Mouse (Mus musculus) cerebellum, adult 9-10 months (tissue): Measurements from ENCODE around the gene Pkhd1.
A peak's percentile ranks its signal among the peaks of the same experiment; 100 is the strongest.
"Not testable (repeated sequence)": the region's sequence is repeated elsewhere in the genome, so short reads cannot be mapped to it uniquely, and the experiment has no call there.

Source experiments
- DNase-seq: peaks from one replicate; pipeline ENCODE4 v3.0.0; 2022

Pkhd1 gene

DNA sequence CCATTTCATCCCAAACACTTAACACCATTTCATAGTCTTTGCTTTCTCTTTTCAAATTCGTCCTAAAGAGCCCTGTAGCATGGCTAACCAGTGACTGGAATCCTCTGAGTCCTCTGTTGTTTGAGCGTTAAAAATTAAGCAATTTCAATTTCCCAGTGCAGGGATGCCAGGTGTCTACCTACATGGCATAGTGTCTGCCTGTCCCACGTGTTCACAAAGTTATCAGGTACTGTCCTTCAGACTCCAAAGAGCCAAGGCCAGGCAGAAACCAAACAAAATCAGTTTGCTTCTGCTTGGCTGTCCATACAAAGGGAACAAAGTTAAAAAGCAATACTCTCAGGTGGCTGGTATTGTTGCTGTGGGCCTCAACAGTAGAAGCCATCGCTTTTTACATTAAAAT is 136.0 kb downstream of the Pkhd1 start:
- DNase-seq = no peak

DNA sequence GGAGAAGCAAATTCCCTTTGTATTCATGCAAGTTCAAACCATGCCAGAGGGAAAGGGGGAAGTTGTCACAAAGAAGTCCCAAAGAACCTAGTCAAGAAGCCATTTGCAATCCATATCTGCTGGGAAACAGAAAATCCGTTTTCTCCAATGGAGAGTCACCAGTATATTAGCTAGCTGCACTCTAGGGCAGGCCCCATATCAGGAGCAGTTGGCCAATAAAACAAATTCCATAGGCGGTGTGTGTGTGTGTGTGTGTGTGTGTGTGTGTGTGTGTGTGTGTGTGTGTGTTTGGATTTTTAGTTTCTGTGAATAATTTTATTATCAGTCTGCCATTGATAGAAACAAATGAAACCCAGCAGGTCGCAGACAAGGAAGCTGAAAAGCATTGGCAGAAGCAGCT is 139.2 kb downstream of the Pkhd1 start:
- no peak for DNase-seq

DNA sequence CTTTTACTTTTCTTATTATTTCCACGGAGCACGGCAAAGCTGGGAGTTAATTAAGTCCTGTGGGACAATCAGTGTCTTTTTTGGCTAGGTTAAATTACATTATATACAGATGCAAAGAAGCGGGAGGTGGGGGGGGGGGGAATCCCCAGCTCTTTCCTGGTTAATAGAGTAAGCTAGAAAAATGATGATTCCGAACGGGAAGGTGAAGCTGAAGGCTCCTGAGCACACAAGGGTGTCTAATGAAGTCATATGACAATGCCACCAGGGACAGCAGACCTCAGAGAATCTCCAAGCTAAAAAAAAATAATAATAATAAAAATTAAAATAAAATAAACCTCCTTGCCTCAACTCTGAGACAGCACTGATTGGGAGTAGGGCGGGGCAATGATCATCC is 139.6 kb downstream of the Pkhd1 start:
- DNase-seq = no peak

DNA sequence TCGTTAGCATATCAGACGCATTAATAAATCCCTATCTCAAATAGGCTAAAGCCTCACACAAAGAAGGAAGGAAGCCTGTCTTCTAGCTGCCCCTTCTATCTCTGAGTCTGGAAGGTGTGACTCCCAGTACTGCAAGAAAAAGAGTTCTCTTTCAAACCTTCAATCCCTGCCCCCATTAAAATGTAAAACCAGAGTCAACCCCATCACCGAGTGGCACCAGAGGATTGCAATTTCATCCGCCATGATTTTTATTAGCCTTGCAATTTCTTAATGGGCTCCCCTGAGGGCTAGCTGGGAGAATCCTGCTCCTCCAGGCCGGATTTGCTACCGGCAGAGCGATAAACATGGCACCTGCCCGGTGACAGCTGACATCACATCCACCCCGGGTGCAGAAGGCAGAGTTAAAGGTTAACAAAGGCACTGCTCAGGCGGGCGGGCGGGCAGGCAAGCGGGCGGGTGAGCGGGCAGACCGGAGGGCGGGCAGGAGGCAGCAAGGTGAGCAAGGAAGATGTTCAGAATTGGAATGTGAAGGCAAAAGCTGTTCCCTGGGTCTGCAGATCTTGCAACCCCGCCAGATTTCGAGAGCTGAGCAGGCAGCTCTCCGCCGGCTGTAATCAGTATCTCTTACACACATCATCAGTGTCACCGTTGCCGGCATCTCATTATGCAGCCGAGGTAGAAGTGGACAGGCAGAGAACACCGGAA is 140.2 kb downstream of the Pkhd1 start:
- peak; percentile 8 for DNase-seq

DNA sequence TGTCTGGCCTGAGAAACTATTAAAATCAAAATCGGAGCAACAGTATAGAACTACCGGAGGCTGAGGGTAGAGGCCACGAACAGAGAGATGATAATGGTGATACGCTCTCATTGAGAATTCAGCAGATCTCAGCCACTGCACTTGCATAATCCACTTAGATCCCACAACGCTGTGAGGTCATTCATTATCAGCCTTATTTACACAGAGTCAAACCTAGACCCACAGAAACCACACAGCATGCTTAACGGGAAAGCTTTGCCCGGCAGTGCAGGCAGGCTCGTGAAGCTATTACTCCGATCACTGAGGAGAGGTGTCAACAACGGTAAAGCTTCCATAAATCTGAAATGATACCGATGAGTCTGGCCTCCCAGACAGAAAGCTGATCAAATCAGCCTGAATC is 147.1 kb downstream of the Pkhd1 start:
- DNase-seq = no peak

DNA sequence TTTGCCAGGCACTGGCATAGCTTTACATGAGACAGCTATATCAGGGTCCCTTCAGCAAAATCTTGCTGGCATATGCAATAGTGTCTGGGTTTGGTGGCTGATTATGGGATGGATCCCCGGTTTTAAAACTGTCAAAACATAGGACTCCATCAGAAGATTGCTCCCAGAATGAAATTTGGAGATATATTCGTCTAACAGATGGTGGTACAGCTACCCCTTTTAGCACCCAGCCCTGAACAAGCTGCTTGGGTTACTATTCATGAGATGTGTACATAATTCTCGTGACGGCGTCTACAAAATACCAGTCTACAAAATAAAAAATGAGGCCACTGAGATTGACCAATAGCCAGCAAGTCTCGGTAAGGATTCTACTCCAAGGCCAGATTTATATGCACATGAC is 147.5 kb downstream of the Pkhd1 start:
- DNase-seq = no peak

DNA sequence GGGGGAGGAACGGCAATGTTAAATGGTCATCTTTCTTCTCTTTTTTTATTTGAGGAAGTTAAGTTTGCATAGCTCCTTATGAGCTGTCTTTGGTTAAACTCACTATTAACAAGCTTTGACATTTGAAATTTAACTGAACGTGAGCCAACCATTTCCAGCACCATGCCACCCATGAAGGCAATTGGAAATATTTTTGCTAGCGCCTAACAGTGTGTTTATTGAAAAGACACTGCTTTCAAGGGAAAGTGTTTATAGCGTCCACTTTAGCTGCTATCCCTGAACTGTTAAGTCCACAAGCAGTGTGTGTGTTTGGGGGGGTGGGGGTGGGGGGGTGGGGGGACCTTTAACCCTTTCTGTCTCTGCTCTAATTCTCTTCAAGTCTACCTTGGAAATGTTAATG is 151.4 kb downstream of the Pkhd1 start:
- no peak for DNase-seq

DNA sequence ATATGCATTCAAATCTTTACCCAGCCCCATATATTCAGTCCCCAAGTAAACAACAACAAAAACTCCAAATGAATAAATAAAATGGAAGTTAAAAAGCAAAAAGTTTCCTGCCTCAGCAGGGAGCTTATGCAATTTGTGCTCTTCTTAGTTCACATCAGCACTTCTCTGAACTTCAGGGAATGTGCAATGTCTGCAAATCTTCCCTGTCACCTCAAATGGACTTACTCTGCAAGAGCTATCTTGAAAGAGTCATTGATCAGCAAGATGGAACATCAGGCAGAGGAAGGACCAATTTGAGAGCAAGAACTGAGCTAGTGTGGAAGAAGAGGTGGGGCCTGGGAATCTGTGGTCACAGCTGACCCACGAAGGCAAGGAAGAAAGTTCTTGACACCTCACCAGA is 163.2 kb downstream of the Pkhd1 start:
- DNase-seq = no peak

DNA sequence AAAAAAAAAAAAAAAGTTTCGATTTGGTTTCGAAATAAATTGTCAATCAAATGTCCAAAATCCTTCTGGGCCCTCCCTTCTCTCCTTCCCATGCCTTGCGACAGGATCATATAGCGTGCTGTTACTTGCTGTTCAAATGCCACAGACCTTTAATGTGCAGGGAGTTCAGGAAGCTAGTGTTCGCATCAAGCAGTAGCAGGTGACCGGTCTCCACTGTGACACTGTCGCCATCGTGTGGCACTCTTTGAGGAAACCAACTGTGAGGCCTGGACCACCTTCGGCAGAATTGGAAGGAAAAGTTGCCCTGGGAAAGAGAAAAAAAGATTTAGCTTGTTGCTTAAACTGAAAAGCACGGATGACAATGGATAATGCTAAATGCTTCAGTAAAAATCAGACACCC is 167.8 kb downstream of the Pkhd1 start:
- peak; percentile 2 for DNase-seq

DNA sequence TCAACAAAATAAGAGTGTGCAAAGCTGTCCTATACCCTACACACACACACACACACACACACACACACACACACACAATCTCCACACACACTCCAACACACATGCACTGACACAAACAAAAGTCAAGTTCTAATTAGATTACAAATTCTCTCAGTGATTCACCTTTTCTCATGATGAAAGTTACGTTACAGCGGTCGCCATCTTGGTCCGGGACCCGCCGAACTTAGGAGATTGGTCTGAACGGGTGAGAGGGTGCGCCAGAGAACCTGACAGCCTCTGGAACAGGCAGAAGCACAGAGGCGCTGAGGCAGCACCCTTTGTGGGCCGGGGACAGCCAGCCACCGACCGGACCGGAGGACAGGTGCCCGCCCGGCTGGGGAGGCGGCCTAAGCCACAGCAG is 185.8 kb downstream of the Pkhd1 start:
- not testable (repeated sequence) for DNase-seq

DNA sequence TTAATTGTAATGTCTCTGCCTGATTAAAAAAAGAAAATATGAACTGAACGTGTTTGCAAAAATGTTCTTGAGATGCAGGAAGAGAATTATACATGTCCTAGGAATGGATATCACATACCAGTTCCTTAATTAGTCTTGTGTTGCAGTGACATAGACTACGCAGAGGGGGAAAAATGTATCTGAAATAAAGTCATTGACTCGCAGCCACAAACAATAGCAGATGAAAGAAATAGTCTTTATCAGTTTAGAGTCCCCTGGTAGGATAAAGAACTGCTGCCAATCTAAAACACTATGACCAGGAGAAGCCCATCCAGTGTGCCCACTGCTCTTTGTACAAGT is 188.8 kb downstream of the Pkhd1 start:
- no peak for DNase-seq

DNA sequence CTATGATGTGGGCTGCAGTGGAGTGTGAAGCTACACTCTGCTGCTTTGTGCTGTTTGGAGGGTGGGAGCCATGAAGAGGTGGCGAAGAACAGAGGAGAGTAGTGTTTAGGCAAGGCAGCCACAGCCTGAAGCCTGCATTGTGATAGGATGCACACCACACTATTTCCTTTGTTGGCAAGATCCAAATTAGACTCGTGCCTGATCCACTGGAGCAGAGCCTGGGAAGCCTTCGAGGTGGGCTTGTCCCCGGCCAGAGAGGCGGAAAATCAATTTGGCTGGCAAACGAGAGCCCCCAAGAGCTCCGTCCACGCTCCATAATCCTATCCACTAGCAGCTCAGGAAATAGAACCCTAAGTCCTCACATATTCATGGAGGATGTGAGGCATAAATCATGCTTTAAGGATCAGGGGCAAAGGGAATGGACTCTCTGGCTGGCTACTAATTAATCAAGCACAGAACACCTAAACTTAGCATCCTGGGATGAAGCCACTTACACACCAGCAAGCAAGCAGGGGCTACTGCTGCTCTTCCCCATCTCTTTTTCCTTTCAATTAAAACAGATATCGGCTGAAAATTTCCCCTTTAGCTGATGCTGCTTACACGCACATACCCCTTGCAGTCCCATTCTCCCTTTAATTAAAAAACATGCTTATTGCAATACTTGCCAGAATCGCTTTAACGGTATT is 189.4 kb downstream of the Pkhd1 start:
- no peak for DNase-seq

DNA sequence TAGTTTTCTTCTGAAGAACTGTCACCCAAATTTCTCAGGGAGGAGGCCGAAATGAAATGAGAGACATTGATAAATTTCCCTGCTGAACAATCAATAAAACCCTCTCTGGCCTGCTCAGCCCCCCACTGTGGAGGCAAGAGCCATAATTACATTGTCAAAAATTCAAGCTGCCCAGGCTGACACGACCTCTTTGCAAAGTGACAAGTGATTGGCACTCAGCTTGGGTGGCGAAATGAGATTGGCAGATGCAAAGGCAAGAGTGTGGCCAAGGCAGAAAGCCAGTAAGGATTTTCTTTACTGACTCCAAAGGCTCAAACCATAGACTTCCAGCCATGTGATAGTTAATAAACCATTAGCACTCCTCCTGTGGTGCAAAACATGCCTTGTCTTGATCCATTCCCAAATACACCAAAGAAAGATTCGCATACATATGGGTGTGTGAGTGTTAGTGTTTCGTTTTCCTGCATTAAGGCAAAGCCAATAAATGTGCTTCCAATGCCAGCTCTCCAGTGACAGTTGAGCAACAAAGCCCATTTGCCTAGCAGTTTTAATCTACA is 208.4 kb downstream of the Pkhd1 start:
- no peak for DNase-seq

DNA sequence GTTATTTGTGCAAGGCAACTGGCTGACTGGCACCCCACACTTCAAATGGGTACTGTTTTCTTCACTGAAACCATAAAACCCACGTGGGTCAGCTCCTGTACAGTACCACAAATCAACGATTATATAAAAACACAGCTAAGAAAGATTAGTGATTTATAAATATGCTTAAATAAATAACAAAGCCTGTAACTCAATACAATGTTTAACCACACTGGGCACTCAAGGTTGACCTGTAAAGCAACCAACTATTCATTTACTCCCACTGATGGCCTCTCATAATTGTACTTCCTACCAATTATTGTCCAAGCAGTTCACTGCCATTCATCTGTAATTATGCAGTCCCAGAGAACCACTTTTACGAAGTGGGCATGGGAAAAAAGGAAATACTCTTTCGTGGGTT is 219.5 kb downstream of the Pkhd1 start:
- no peak for DNase-seq

DNA sequence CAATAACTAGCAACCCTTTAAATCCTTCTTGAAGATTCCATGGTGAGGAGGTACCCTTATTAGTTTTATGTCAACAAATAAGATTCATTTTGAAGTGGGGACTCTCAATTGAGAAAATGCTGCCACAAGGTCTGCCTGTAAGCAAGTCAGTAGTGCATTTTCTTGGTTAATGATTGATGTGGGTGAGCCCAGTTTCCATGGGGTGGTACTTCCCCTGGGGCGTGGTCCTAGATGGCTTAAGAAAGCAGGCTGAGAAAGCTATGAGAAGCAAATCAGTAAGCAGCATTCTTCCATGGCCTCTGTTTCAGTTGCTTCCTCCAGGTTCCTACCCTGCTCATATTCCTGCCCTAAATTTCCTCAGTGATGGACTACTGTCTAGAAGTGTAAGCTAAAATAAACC is 253.4 kb downstream of the Pkhd1 start:
- no peak for DNase-seq

DNA sequence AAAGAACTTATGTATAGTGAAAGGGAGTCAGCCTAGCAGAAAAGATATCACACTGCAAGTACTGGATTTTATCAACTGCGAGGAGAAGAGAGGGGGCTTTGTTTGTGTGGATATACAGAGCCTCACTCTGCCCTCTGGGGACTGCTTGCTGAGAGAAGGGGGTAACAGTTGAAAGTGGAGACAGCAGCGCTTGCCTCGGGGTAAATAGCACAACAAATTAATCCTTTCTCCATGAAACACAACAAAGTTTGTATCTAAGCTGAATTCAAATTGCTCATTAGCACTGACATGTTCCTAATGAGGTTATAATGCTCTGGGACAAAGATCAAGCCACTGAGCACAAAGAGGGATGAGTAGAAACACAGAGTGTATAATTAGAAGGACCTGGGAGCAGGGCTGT is 273.2 kb downstream of the Pkhd1 start:
- DNase-seq = no peak

DNA sequence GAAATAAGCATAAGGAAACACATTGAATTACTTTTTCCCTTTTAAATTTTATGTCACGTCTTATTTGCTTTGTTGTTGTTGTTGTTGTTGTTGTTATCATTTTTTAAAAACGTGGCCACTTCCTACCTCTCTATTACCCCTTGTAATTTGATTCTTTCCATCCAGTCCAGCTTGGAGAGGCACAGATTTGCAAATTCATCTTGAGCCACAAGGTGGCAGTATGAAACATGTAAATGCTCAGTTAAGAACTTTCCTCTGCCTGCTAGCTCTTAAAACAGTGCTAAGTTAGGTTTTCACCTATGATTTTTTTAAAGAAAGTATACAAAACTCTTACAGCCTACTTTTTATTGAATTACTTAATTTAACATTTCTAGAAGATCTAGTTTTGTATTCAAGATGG is 306.4 kb downstream of the Pkhd1 start:
- peak; percentile 44 for DNase-seq

DNA sequence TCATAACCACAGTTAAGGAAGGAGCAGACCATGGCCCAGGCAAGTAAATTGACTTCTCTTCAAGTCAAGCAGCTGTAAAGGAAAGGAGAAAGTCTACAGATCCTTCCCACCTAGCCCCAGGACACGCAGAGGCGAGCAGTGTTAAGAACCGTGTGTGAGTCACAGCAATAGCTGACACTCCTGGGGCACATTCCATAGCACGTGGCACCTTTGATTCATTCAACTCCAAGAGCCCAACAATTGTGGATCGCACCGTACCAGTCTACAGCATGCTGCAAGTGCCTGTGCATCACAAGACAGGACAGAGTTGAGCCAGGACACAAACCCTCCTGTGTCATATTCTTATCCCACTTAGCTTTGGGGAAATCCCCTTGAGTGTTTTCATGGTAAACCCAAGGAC is 306.9 kb downstream of the Pkhd1 start:
- no peak for DNase-seq

DNA sequence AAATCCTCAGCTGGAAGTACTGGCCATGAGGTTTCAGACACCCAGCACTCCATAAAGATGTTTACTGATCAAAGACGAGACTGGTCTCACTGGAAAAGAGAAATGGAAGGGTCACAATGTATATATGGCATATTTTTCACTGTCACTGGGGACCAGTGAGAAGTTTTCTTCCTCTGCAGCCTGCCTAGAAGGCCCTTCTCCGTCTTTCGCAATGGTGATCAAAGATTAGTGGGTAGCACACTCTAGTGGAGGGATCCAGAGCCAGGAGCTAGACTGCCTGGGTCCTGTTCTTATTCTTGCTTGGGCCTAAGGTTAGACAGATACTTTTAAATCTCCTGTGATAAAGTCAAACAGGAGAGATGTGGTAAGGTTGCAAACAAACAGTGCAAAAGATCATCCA is 311.7 kb downstream of the Pkhd1 start:
- DNase-seq = no peak

DNA sequence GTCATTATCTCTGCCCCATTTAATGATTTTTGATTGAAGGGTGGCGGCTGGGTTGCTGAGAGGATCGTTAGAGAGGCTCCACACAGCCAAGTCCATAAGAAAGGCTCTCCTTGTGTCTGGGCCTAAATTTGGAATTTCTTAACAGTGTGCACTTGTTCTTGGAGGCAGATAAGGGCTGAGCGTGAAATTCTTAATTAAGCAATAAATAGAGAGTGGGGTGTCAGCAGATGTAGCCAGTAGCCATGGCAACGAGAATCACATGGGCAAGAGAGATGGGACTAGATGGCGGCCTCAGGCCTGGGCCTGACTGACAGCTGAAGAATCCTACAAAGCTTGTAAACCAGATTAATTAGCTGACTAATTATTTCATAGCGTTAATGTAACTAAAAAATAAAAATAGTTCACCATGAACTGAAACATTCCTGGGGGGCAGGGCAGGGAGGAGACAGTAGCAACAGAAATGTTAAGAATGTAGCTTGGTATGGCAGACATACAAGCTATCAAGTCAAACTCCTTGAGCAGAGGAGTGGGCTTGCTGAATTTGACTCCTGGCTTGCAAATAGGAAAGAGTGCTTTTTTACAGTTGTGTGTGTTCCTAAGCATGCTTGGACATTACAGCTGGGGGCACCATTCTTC is 314.8 kb downstream of the Pkhd1 start:
- DNase-seq = no peak

DNA sequence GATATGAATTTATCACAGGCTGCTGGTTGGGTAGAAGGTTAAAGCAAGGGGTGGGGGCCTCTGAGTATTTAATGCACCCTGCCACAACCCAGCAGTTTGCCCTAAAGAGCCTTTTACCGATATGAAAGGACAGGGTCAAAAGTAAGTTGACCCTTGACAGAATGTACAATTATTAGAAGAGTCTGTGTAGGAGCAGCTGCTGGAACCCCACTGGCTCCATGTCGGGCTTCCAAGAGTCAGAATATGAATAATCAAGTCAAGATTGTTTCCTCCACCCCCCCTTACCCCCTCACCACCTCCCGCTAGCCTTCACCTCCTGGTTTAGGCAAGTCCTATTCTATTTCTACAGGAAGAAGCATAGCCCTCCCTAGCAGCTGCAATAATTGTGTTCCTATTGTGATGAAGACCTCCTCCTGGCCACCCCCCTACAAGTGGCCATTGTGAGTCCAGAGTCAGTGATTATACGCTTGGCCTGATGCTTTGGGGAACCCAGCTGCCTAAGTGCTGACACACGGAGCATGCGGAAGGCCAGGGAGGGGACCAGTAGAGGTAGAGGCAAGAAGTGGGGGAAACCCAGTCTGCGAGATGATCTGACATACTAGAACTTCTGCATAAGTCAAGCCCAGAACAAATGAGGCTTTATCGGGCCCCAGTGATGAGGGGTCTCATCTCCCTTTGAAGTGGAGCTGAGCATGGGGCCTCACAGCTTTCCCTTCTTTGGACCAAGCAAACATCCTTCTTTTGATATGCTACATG is 315.5 kb downstream of the Pkhd1 start:
- no peak for DNase-seq

DNA sequence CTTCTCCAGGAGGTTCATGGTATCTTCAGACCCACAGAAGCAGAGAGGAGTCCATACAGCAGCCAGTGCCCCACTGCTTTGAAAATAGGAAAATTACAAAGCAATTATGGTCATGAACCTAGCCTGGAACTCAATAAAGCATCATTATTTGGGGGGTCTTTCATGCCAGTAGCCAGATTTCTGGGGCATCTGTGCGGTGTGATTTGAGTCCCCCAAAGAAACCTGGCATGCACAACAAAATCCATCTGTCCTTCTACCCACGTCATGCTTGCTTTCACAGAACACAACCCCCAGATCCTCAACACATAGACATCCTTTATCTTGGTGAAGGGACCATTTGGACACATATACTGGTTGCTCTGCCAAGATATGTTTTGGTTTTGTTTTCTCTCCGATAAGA is 316.2 kb downstream of the Pkhd1 start:
- no peak for DNase-seq

DNA sequence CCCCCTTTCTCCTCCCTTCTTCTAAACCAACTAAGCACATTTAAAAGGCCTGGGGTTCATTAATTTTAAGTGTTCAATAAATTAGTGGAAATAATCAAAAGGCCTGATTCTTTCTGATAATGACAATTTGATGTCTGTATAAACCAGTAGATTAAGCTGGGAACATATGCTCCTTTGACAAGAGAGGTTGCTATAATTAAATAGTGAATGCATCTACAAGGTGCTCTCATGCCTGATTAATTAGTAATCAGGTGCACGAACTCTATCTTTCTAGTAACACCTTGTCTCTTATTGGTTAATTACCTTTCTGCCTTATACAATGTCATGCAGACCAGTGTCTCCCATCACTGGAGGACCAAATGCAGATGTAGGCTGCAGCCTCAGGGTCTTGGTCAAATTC is 329.2 kb downstream of the Pkhd1 start:
- no peak for DNase-seq

DNA sequence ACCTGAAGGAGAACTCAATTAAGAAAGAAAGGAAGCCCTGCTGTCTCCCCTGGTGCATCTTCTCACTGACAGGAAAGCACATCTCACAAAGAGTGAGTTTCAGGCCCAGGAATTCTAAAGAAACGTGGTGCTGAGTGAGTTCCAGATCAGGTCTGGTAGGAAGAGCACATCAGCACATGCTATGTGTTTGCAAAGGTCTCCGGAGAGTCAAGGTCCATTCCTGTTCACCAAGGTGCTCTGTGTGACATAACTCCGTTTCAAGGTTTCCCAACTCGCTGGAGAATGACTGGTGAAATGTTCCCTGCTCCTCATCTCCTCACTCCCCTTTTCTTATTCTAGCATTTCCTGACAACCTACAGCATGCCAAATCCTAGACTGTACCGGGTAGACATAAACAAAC is 357.5 kb downstream of the Pkhd1 start:
- no peak for DNase-seq
